Mouse (Mus musculus) macrophage (primary cell): ENCODE data around the gene Zfp346. TPM values are rescaled to one million over a fixed set of nuclear protein-coding genes. Genes with fewer than 3 reads are reported as not detected.

Source experiments
- polyA plus RNA-seq: library from polyadenylated mRNA; stranded (reverse); fragments of 250-400 nt; gene quantifications from 3 replicates; pipeline ENCODE4 v1.2.4, GENCODE M21; 2018; ENCODE audit warnings: inconsistent platforms

Gene Zfp346
- polyA plus RNA-seq, 1 experiment from 2014 or later = 9.8 TPM

Other genes with a start within 250 kb of the Zfp346 start
- gene Unc5a, start 155.9 kb upstream of the Zfp346 start, polyA plus RNA-seq = 0.41 to 1.7 TPM (median 0.75 TPM) in 3 replicates
- 180 to 276 TPM (median 182 TPM) in 3 replicates for gene Hk3, start 83.9 kb upstream of the Zfp346 start, polyA plus RNA-seq
- 21.0 to 56.7 TPM (median 25.2 TPM) in 3 replicates for gene Uimc1, start 5.0 kb upstream of the Zfp346 start, polyA plus RNA-seq
- gene Gm17617, start 28.2 kb downstream of the Zfp346 start, polyA plus RNA-seq = not detected in 3 replicates
- gene Fgfr4, start 47.3 kb downstream of the Zfp346 start, polyA plus RNA-seq = not detected in 3 replicates
- gene Nsd1, start 104.5 kb downstream of the Zfp346 start, polyA plus RNA-seq = 26.6 to 37.3 TPM (median 28.9 TPM) in 3 replicates
- gene Prelid1, start 215.2 kb downstream of the Zfp346 start, polyA plus RNA-seq = 183 to 228 TPM (median 200 TPM) in 3 replicates
- gene Rab24, start 216.6 kb downstream of the Zfp346 start, polyA plus RNA-seq = 34.9 to 62.7 TPM (median 47.3 TPM) in 3 replicates
- gene Mxd3, start 224.5 kb downstream of the Zfp346 start, polyA plus RNA-seq = 0.43 to 1.1 TPM in 2 of 3 replicates, not detected in the other